Mouse (Mus musculus) limb, embryonic 14.5 days (tissue): ENCODE data around the gene Ispd. TPM values are rescaled to one million over a fixed set of nuclear protein-coding genes. Genes with fewer than 3 reads are reported as not detected.

Experiments
- ATAC-seq: fragments of 200-750 bp; cut with Nextera tagmentation; 2 replicates; pipeline ENCODE4 v1.8.0; 2017; ENCODE audit warnings: low read depth, moderate number of reproducible peaks, moderate TSS enrichment; ENCODE audit not compliant: low FRiP score
- DNase-seq: peaks from one replicate; pipeline ENCODE4 v3.0.0-alpha.2; 2015; ENCODE audit warnings: low spot score
- H3K27ac ChIP-seq: fragments of 300-500 bp; sonication (generic); replicated peaks from 2 replicates; pipeline ENCODE4 v1.5.1; 2014; ENCODE audit warnings: low read depth, mild to moderate bottlenecking, low read length, moderate library complexity, mixed read lengths
- H3K27me3 ChIP-seq: fragments of 300-500 bp; sonication (generic); 2 replicates; pipeline ENCODE4 v1.6.1; 2014; ENCODE audit warnings: low read length, mixed read lengths; ENCODE audit not compliant: control insufficient read depth, insufficient read depth
- H3K36me3 ChIP-seq: fragments of 300-500 bp; sonication (generic); 2 replicates; pipeline ENCODE4 v1.6.1; 2014; ENCODE audit warnings: mild to moderate bottlenecking, low read length, moderate library complexity, mixed read lengths; ENCODE audit not compliant: control insufficient read depth, insufficient read depth
- H3K4me1 ChIP-seq: fragments of 300-500 bp; sonication (generic); 2 replicates; pipeline ENCODE4 v1.6.1; 2014; ENCODE audit warnings: antibody characterized with exemption, low read length, mixed read lengths; ENCODE audit not compliant: control insufficient read depth, insufficient read depth
- H3K4me2 ChIP-seq: fragments of 300-500 bp; sonication (generic); replicated peaks from 2 replicates; pipeline ENCODE4 v1.6.1; 2014; ENCODE audit warnings: low read depth, mild to moderate bottlenecking, low read length, moderate library complexity; ENCODE audit not compliant: severe bottlenecking
- H3K4me3 ChIP-seq: fragments of 300-500 bp; sonication (generic); replicated peaks from 2 replicates; pipeline ENCODE4 v1.5.1; 2014; ENCODE audit warnings: low read length
- H3K9ac ChIP-seq: fragments of 300-500 bp; sonication (generic); 2 replicates; pipeline ENCODE4 v1.6.1; 2014; ENCODE audit warnings: mild to moderate bottlenecking, low read depth, low read length, moderate library complexity; ENCODE audit not compliant: severe bottlenecking
- H3K9me3 ChIP-seq: fragments of 300-500 bp; sonication (generic); 2 replicates; pipeline ENCODE4 v1.6.1; 2016; ENCODE audit warnings: low read length; ENCODE audit not compliant: control insufficient read depth
- POLR2A ChIP-seq: fragments of 200-500 bp; IDR thresholded peaks from 2 replicates; pipeline ENCODE4 v1.8.0; 2012; ENCODE audit warnings: inconsistent platforms, mild to moderate bottlenecking, moderate library complexity, borderline replicate concordance; ENCODE audit not compliant: insufficient read depth, insufficient read length; ENCODE audit errors: extremely low read depth
- WGBS: fragments of 180-500 bp; shearing (Covaris S2); extraction: QIAGEN DNeasy Blood & Tissue Kit; methylation state at CpG from one replicate; pipeline ENCODE4 v1.1.7; 2014; 5-methylcytosine and 5-hydroxymethylcytosine counted together
- polyA plus RNA-seq, 2 experiments: library from polyadenylated mRNA; depleted of rRNA in 1 of 2; stranded (reverse) in 1 of 2; unstranded in 1 of 2; fragments of >200 nt; fragmentation: Nextera tagmentation in 1 of 2; extraction: Ambion mirVana in 1 of 2; gene quantifications; 2 replicates each; pipeline versions ENCODE4 v1.2.1 to v1.2.3; 2012 to 2014

Gene Ispd
- polyA plus RNA-seq, 2 experiments: 3.0 to 9.6 TPM

- H3K4me2 ChIP-seq: no peak overlapping the region
- TF ChIP-seq POLR2A: no peak
- no peaks in the 10 kb centered on the region for H3K9me3 ChIP-seq
- ATAC-seq (no peak), DNase-seq (no peak)
- no peaks in the 10 kb centered on the region for H3K27me3 ChIP-seq
- no peak overlapping the region for H3K9ac ChIP-seq
- no peaks in the 10 kb centered on the region for H3K36me3 ChIP-seq
- H3K27ac ChIP-seq: no peak overlapping the region
- H3K4me1 ChIP-seq: peaks cover 36% of the 10 kb centered on the region
- 44% methylated on average over 3 of the region's 3 CpGs for WGBS
- H3K4me3 ChIP-seq: no peak overlapping the region
Observed at GRCm38 (mm10) chr12:36719074-36719473, 337.8 kb downstream of the Ispd start.

- Histone ChIP-seq H3K36me3 (no peaks in the 10 kb centered on the region), H3K9me3 (no peaks in the 10 kb centered on the region), H3K27me3 (no peaks in the 10 kb centered on the region), H3K4me1 (peaks cover 36% of the 10 kb centered on the region), H3K9ac (no peak overlapping the region), H3K4me2 (no peak overlapping the region), H3K4me3 (no peak overlapping the region), H3K27ac (peak overlapping the region; percentile 69)
- TF ChIP-seq POLR2A: no peak
- 19% methylated on average over 3 of the region's 3 CpGs for whole genome bisulfite sequencing
- DNase-seq (no peak), ATAC-seq (peak; percentile 58)
Observed at GRCm38 (mm10) chr12:36720779-36721178, 339.5 kb downstream of the Ispd start.

GRCm38 (mm10) chr12:36721223-36721622 lies 340.0 kb downstream of the Ispd start:
- no peak for TF ChIP-seq POLR2A
- peak; percentile 78 for DNase-seq
- no peak overlapping the region for H3K4me2 ChIP-seq

GRCm38 (mm10) chr12:36722754-36723153 lies 341.5 kb downstream of the Ispd start:
- H3K4me1 ChIP-seq: peaks cover 26% of the 10 kb centered on the region
- no peak overlapping the region for H3K9ac ChIP-seq
- no peak overlapping the region for H3K4me2 ChIP-seq
- no peaks in the 10 kb centered on the region for H3K27me3 ChIP-seq
- no peak for DNase-seq
- no peaks in the 10 kb centered on the region for H3K9me3 ChIP-seq
- no peak for ATAC-seq
- H3K27ac ChIP-seq: peak overlapping the region; percentile 52; the same call in 1 of the 2 replicates
- WGBS: 58% methylated on average over 6 of the region's 6 CpGs
- TF ChIP-seq POLR2A: no peak
- H3K4me3 ChIP-seq: no peak overlapping the region
- H3K36me3 ChIP-seq: no peaks in the 10 kb centered on the region

More at GRCm38 (mm10) chr12:36721223-36721622, 340.0 kb downstream of the Ispd start:
- peak overlapping the region; percentile 69 for H3K27ac ChIP-seq
- no peaks in the 10 kb centered on the region for H3K27me3 ChIP-seq
- H3K36me3 ChIP-seq: no peaks in the 10 kb centered on the region
- ATAC-seq: peak; percentile 88
- H3K9me3 ChIP-seq: no peaks in the 10 kb centered on the region
- no peak overlapping the region for H3K4me3 ChIP-seq
- 11% methylated on average over 6 of the region's 6 CpGs for WGBS
- H3K4me1 ChIP-seq: peaks cover 36% of the 10 kb centered on the region
- H3K9ac ChIP-seq: no peak overlapping the region

- Histone ChIP-seq H3K4me3 (no peak overlapping the region), H3K9me3 (no peaks in the 10 kb centered on the region), H3K4me1 (peaks cover 21% of the 10 kb centered on the region), H3K27me3 (no peaks in the 10 kb centered on the region), H3K4me2 (no peak overlapping the region), H3K27ac (peak overlapping the region; percentile 52), H3K36me3 (no peaks in the 10 kb centered on the region), H3K9ac (no peak overlapping the region)
- ATAC-seq (no peak), DNase-seq (no peak)
- 63% methylated on average over 3 of the region's 3 CpGs for WGBS
- TF ChIP-seq POLR2A: no peak
Observed at GRCm38 (mm10) chr12:36723302-36723701, 342.1 kb downstream of the Ispd start.

- H3K9me3 ChIP-seq: no peaks in the 10 kb centered on the region
- no peak overlapping the region for H3K4me2 ChIP-seq
- DNase-seq: no peak
- H3K4me3 ChIP-seq: no peak overlapping the region
- WGBS: 78% methylated on average over 4 of the region's 4 CpGs
- H3K36me3 ChIP-seq: no peaks in the 10 kb centered on the region
- no peak for TF ChIP-seq POLR2A
- H3K27ac ChIP-seq: no peak overlapping the region
- H3K9ac ChIP-seq: no peak overlapping the region
- ATAC-seq: no peak
- peaks cover 16% of the 10 kb centered on the region for H3K4me1 ChIP-seq
- no peaks in the 10 kb centered on the region for H3K27me3 ChIP-seq
Observed at GRCm38 (mm10) chr12:36724297-36724696, 343.0 kb downstream of the Ispd start.
